Mouse (Mus musculus) kidney, postnatal 0 days (tissue): ENCODE data around the gene Prss42. TPM values are rescaled to one million over a fixed set of nuclear protein-coding genes. Genes with fewer than 3 reads are reported as not detected.

Source experiments
- ATAC-seq: fragments of 200-750 bp; cut with Nextera tagmentation; replicated peaks from 2 replicates; pipeline ENCODE4 v1.8.0; 2017; ENCODE audit warnings: low read depth, moderate number of reproducible peaks, moderate TSS enrichment, moderate library complexity; ENCODE audit not compliant: low FRiP score
- DNase-seq: peaks from one replicate; pipeline ENCODE4 v3.0.0-alpha.2; 2016; ENCODE audit warnings: low spot score
- H3K27ac ChIP-seq: fragments of 300-500 bp; sonication (generic); 2 replicates; pipeline ENCODE4 v1.5.1; 2014; ENCODE audit warnings: mild to moderate bottlenecking
- H3K27me3 ChIP-seq: fragments of 300-500 bp; sonication (generic); 2 replicates; pipeline ENCODE4 v1.6.1; 2014; ENCODE audit warnings: low read length, mixed read lengths; ENCODE audit not compliant: insufficient read depth
- H3K36me3 ChIP-seq: fragments of 300-500 bp; sonication (generic); 2 replicates; pipeline ENCODE4 v1.6.1; 2014; ENCODE audit warnings: low read length, mixed read lengths; ENCODE audit not compliant: insufficient read depth
- H3K4me1 ChIP-seq: fragments of 300-500 bp; sonication (generic); replicated peaks from 2 replicates; pipeline ENCODE4 v1.6.1; 2014; ENCODE audit warnings: antibody characterized with exemption, low read length, mixed read lengths; ENCODE audit not compliant: insufficient read depth
- H3K4me2 ChIP-seq: fragments of 300-500 bp; sonication (generic); 2 replicates; pipeline ENCODE4 v1.6.1; 2014; ENCODE audit warnings: mild to moderate bottlenecking, low read length, moderate library complexity, mixed read lengths
- H3K4me3 ChIP-seq: fragments of 300-500 bp; sonication (generic); replicated peaks from 2 replicates; pipeline ENCODE4 v1.5.1; 2014; ENCODE audit warnings: low read depth, low read length
- H3K9ac ChIP-seq: fragments of 300-500 bp; sonication (generic); 2 replicates; pipeline ENCODE4 v1.6.1; 2014; ENCODE audit warnings: low read depth, low read length
- H3K9me3 ChIP-seq: fragments of 300-500 bp; sonication (generic); replicated peaks from 2 replicates; pipeline ENCODE4 v1.6.1; 2016; ENCODE audit warnings: low read length, inconsistent platforms, mixed read lengths
- CTCF ChIP-seq: IDR thresholded peaks from 2 replicates; pipeline ENCODE4 v1.5.1; 2016; ENCODE audit warnings: antibody characterized with exemption, low read depth, mild to moderate bottlenecking, moderate library complexity
- WGBS: fragments of 180-500 bp; shearing (Covaris S2); extraction: QIAGEN DNeasy Blood & Tissue Kit; methylation state at CpG from one replicate; pipeline ENCODE4 v1.1.7; 2014; 5-methylcytosine and 5-hydroxymethylcytosine counted together
- polyA plus RNA-seq: library from polyadenylated mRNA; unstranded; fragments of >200 nt; fragmentation: Nextera tagmentation; extraction: Ambion mirVana; gene quantifications from 2 replicates; pipeline ENCODE4 v1.2.1, GENCODE M21; 2015

Prss42 gene
- polyA plus RNA-seq: not detected in 2 replicates

- no peak within 1 kb of the TSS for H3K4me3 ChIP-seq
- DNase-seq: no peak
- H3K27ac ChIP-seq: no peak within 1 kb of the TSS
- no peak for TF ChIP-seq CTCF
- no peaks in the 10 kb centered on the region for H3K4me1 ChIP-seq
- ATAC-seq: no peak
- no peaks in the 10 kb centered on the region for H3K27me3 ChIP-seq
- no peaks in the 10 kb centered on the region for H3K36me3 ChIP-seq
- H3K9ac ChIP-seq: no peak within 1 kb of the TSS
- H3K9me3 ChIP-seq: no peaks in the 10 kb centered on the region
- H3K4me2 ChIP-seq: no peak within 1 kb of the TSS
- WGBS: 95% methylated on average over 14 of the region's 14 CpGs
Observed at GRCm38 (mm10) chr9:110797866-110798265, at the start of gene Prss42. Prss42 (plus strand) TSS chr9:110798166.

GRCm38 (mm10) chr9:110748451-110748850 lies 49.5 kb upstream of the Prss42 start:
- peaks cover 44% of the 10 kb centered on the region for H3K4me1 ChIP-seq
- 58% methylated on average over 2 of the region's 2 CpGs for WGBS

GRCm38 (mm10) chr9:110750404-110751187 lies 47.4 kb upstream of the Prss42 start:
- ATAC-seq (no peak), DNase-seq (peak; percentile 71)
- H3K9ac ChIP-seq: peak overlapping the region; percentile 18; the same call in 1 of the 2 replicates
- H3K9me3 ChIP-seq: no peaks in the 10 kb centered on the region
- H3K27me3 ChIP-seq: no peaks in the 10 kb centered on the region
- no peak overlapping the region for H3K4me2 ChIP-seq
- WGBS: 11% methylated on average over 14 of the region's 14 CpGs
- H3K4me3 ChIP-seq: no peak overlapping the region
- H3K27ac ChIP-seq: peak overlapping the region; percentile 59; the same call in 1 of the 2 replicates
- peaks cover 44% of the 10 kb centered on the region for H3K4me1 ChIP-seq
- TF ChIP-seq CTCF: no peak
- H3K36me3 ChIP-seq: no peaks in the 10 kb centered on the region

More at GRCm38 (mm10) chr9:110748451-110748850, 49.5 kb upstream of the Prss42 start:
- Histone ChIP-seq H3K27ac (peak overlapping the region; percentile 90), H3K36me3 (no peaks in the 10 kb centered on the region), H3K27me3 (no peaks in the 10 kb centered on the region), H3K4me2 (no peak overlapping the region), H3K9ac (peak overlapping the region; percentile 27; the same call in 1 of the 2 replicates), H3K4me3 (no peak overlapping the region), H3K9me3 (no peaks in the 10 kb centered on the region)
- DNase-seq (no peak), ATAC-seq (peak; percentile 70)
- no peak for TF ChIP-seq CTCF

- DNase-seq (no peak), ATAC-seq (no peak)
- Histone ChIP-seq H3K4me1 (peaks cover 37% of the 10 kb centered on the region), H3K4me3 (no peak overlapping the region), H3K9me3 (no peaks in the 10 kb centered on the region), H3K27me3 (no peaks in the 10 kb centered on the region), H3K27ac (0 out of 2 replicates have a peak overlapping the region, but pooled peaks have one; percentile 11), H3K9ac (no peak overlapping the region), H3K36me3 (no peaks in the 10 kb centered on the region), H3K4me2 (no peak overlapping the region)
- no peak for TF ChIP-seq CTCF
- 62% methylated on average over 5 of the region's 5 CpGs for WGBS
Observed at GRCm38 (mm10) chr9:110751412-110751811, 46.6 kb upstream of the Prss42 start.

- no peaks in the 10 kb centered on the region for H3K36me3 ChIP-seq
- DNase-seq (no peak), ATAC-seq (no peak)
- H3K4me3 ChIP-seq: no peak overlapping the region
- no peaks in the 10 kb centered on the region for H3K9me3 ChIP-seq
- 87% methylated on average over 4 of the region's 4 CpGs for WGBS
- no peak overlapping the region for H3K4me2 ChIP-seq
- H3K9ac ChIP-seq: no peak overlapping the region
- H3K27ac ChIP-seq: no peak overlapping the region
- H3K27me3 ChIP-seq: no peaks in the 10 kb centered on the region
- peaks cover 26% of the 10 kb centered on the region for H3K4me1 ChIP-seq
- no peak for TF ChIP-seq CTCF
Observed at GRCm38 (mm10) chr9:110752917-110753435, 45.0 kb upstream of the Prss42 start.

GRCm38 (mm10) chr9:110753773-110754172 lies 44.2 kb upstream of the Prss42 start:
- Histone ChIP-seq H3K36me3 (no peaks in the 10 kb centered on the region), H3K27me3 (no peaks in the 10 kb centered on the region), H3K4me2 (no peak overlapping the region), H3K9ac (no peak overlapping the region), H3K4me1 (peaks cover 26% of the 10 kb centered on the region), H3K4me3 (no peak overlapping the region), H3K9me3 (no peaks in the 10 kb centered on the region), H3K27ac (no peak overlapping the region)
- DNase-seq (no peak), ATAC-seq (no peak)
- WGBS: 80% methylated on average over 4 of the region's 4 CpGs
- TF ChIP-seq CTCF: no peak
